Mouse (Mus musculus) ES-Bruce4 (cell line): Measurements from ENCODE around the gene Rasa3.

Source experiments
- CTCF ChIP-seq: IDR thresholded peaks from one replicate; pipeline ENCODE4 v1.8.1; 2011; ENCODE audit warnings: low read depth, low read length
- EP300 ChIP-seq: IDR thresholded peaks from 2 replicates; pipeline ENCODE4 v1.6.1; 2011; ENCODE audit warnings: low read depth, low read length; ENCODE audit not compliant: insufficient read depth
- POLR2A ChIP-seq: IDR thresholded peaks from one replicate; pipeline ENCODE4 v1.8.1; 2011; ENCODE audit warnings: low read length; ENCODE audit not compliant: insufficient read depth

- TF ChIP-seq CTCF (no peak), POLR2A (no peak), EP300 (no peak)
Measured at GRCm38 (mm10) chr8:13684131-13684530, 6.7 kb upstream of the Rasa3 start.
